In genomic region chr12:79173721-79174120, GRCm38 (mm10) we compare ENCODE assay signal across 19 mouse cellular contexts. TPM values are rescaled to one million over a fixed set of nuclear protein-coding genes. Genes with fewer than 3 reads are reported as not detected.
DNase-seq lines count a peak whose midpoint lies in the region; ATAC-seq and TF ChIP-seq lines count a peak whose summit lies in the region.
"Had no signal": no experiment of that assay in that cellular context is flagged by ENCODE, and none has a peak within 500 bp of the region (broad histone marks: within the 10 kb centered on the region; RNA-seq: fewer than 3 reads in every experiment).

No protein-coding gene starts in this region.

- H3K27ac ChIP-seq in liver, embryonic 14.5 days: peak overlapping the region; percentile 44
- H3K27ac ChIP-seq in forebrain, embryonic 14.5 days (ENCODE audit: low read depth, low read length): no peak overlapping the region
- H3K27ac ChIP-seq: embryonic facial prominence, embryonic 15.5 days; forebrain, embryonic 12.5 days; hindbrain, embryonic 14.5 days; left cerebral cortex, adult 2 months; limb, embryonic 12.5 days; neural tube, embryonic 13.5 days; stomach, embryonic 15.5 days had no signal

- WGBS in liver, embryonic 14.5 days (ENCODE audit: insufficient replicate concordance): 23% methylated on average over 5 of the region's 5 CpGs
- WGBS in forebrain, embryonic 14.5 days: 85% methylated on average over 5 of the region's 5 CpGs

- peak overlapping the region; percentile 42 for H3K4me2 ChIP-seq in liver, embryonic 14.5 days (ENCODE audit: low read depth)
- no peak overlapping the region for H3K4me2 ChIP-seq in forebrain, embryonic 14.5 days (ENCODE audit: low read length)

- H3K27me3 ChIP-seq in liver, embryonic 14.5 days (ENCODE audit: control insufficient read depth, insufficient read depth, low read length): no peaks in the 10 kb centered on the region
- no peaks in the 10 kb centered on the region for H3K27me3 ChIP-seq in forebrain, embryonic 14.5 days (replicated peaks; ENCODE audit: control insufficient read depth, insufficient read depth, low read length)
- H3K27me3 ChIP-seq: embryonic facial prominence, embryonic 15.5 days; forebrain, embryonic 12.5 days; limb, embryonic 12.5 days; neural tube, embryonic 13.5 days; stomach, embryonic 15.5 days had no signal

- TF ChIP-seq CTCF in liver, embryonic 14.5 days (IDR thresholded peaks at IDR 0.05; ENCODE audit: low read depth): no peak

- no peak overlapping the region for H3K4me3 ChIP-seq in liver, embryonic 14.5 days (ENCODE audit: insufficient read depth in 1 of 2, low read depth in 2 of 2, low read length in 2 of 2)
- H3K4me3 ChIP-seq in forebrain, embryonic 14.5 days (ENCODE audit: low read depth, low read length): no peak overlapping the region
- H3K4me3 ChIP-seq: forebrain, embryonic 12.5 days; left cerebral cortex, adult 2 months; limb, embryonic 12.5 days; stomach, embryonic 15.5 days had no signal

- no peak for ATAC-seq in liver, embryonic 14.5 days (ENCODE audit: insufficient read depth)
- ATAC-seq in forebrain, embryonic 14.5 days: no peak

- H3K4me1 ChIP-seq in liver, embryonic 14.5 days (replicated peaks; ENCODE audit: control insufficient read depth in 2 of 2, insufficient read depth in 2 of 2, low read length in 1 of 2): peaks cover 9 to 14% of the 10 kb centered on the region in 2 experiments
- H3K4me1 ChIP-seq in forebrain, embryonic 14.5 days (ENCODE audit: control insufficient read depth, insufficient read depth, low read length): peaks cover 5% of the 10 kb centered on the region; the same call in 1 of the 2 replicates

- peak; percentile 55; the same call in 1 of the 2 replicates for TF ChIP-seq EP300 in liver, embryonic 14.5 days (IDR thresholded peaks at IDR 0.05; ENCODE audit: low read depth)

- H3K9ac ChIP-seq in liver, embryonic 14.5 days (replicated peaks): no peak overlapping the region
- H3K9ac ChIP-seq in forebrain, embryonic 14.5 days (ENCODE audit: low read length): no peak overlapping the region
- H3K9ac ChIP-seq: embryonic facial prominence, embryonic 15.5 days; forebrain, embryonic 12.5 days; hindbrain, embryonic 14.5 days; limb, embryonic 12.5 days; neural tube, embryonic 13.5 days; stomach, embryonic 15.5 days had no signal

- H3K9me3 ChIP-seq in liver, embryonic 14.5 days (ENCODE audit: control insufficient read depth, low read length): no peaks in the 10 kb centered on the region
- H3K9me3 ChIP-seq in forebrain, embryonic 14.5 days (replicated peaks; ENCODE audit: control insufficient read depth, low read length): no peaks in the 10 kb centered on the region
- H3K9me3 ChIP-seq: embryonic facial prominence, embryonic 15.5 days; forebrain, embryonic 12.5 days; limb, embryonic 12.5 days; neural tube, embryonic 13.5 days; stomach, embryonic 15.5 days had no signal

- H3K36me3 ChIP-seq in liver, embryonic 14.5 days (replicated peaks; ENCODE audit: control insufficient read depth, insufficient read depth, low read depth): peaks cover 4% of the 10 kb centered on the region
- H3K36me3 ChIP-seq in forebrain, embryonic 14.5 days (ENCODE audit: control insufficient read depth, insufficient read depth, low read length): peaks cover 31% of the 10 kb centered on the region

- DNase-seq in cerebellum, postnatal 10 days: peak; percentile 26
- DNase-seq in cerebellum, postnatal 36 days: no peak
- peak; percentile 28 for DNase-seq in thymus, postnatal 4 days
- DNase-seq in thymus, adult 18-20 months: no peak
- DNase-seq in liver, embryonic 14.5 days (ENCODE audit: low read depth in 3 of 3, low spot score in 3 of 3): peak; percentile 45 to 57 (median 53)
- no peak for DNase-seq in forebrain, embryonic 14.5 days (ENCODE audit: low spot score)
- no peak for DNase-seq in frontal cortex, postnatal 14 days (ENCODE audit: low spot score in 2 of 2)
- DNase-seq: adrenal gland, adult 2 months; heart, adult 11 months; kidney, adult 2 months; lung, postnatal 10 days; thymus, postnatal 14 days had no signal

RNA-seq across cellular contexts. Expression of gene Vti1b, which starts 1.3 kb away (rescaled TPM):
- 9.5 and 16.0 TPM in 2 replicates for polyA plus RNA-seq in liver, embryonic 14.5 days (2012; rRNA removed)
- 34.9 and 35.2 TPM in 2 replicates for polyA plus RNA-seq in liver, embryonic 14.5 days (2014; fragmentation: Nextera tagmentation; extraction: Ambion mirVana)
- 133 and 149 TPM in 2 replicates for polyA plus RNA-seq in forebrain, embryonic 14.5 days (2014; fragmentation: Nextera tagmentation; extraction: Ambion mirVana)

RNA-seq across cellular contexts. Expression of gene Rdh11, which starts 18.4 kb away (rescaled TPM):
- polyA plus RNA-seq in liver, embryonic 14.5 days (2012; rRNA removed): 13.3 and 16.0 TPM in 2 replicates
- polyA plus RNA-seq in liver, embryonic 14.5 days (2014; fragmentation: Nextera tagmentation; extraction: Ambion mirVana): 18.5 and 21.9 TPM in 2 replicates
- polyA plus RNA-seq in forebrain, embryonic 14.5 days (2014; fragmentation: Nextera tagmentation; extraction: Ambion mirVana): 35.9 and 41.2 TPM in 2 replicates

RNA-seq across cellular contexts. Expression of gene Rdh12, which starts 35.0 kb away (rescaled TPM):
- polyA plus RNA-seq in liver, embryonic 14.5 days (2012; rRNA removed): 0.25 and 0.31 TPM in 2 replicates
- 0.37 and 0.40 TPM in 2 replicates for polyA plus RNA-seq in liver, embryonic 14.5 days (2014; fragmentation: Nextera tagmentation; extraction: Ambion mirVana)
- polyA plus RNA-seq in forebrain, embryonic 14.5 days (2014; fragmentation: Nextera tagmentation; extraction: Ambion mirVana): 0.89 and 1.0 TPM in 2 replicates

RNA-seq across cellular contexts. Expression of gene Arg2, which starts 43.1 kb away (rescaled TPM):
- 0.04 TPM in 1 of 2 replicates, not detected in the other for polyA plus RNA-seq in liver, embryonic 14.5 days (2012; rRNA removed)
- 0.09 TPM in 1 of 2 replicates, not detected in the other for polyA plus RNA-seq in liver, embryonic 14.5 days (2014; fragmentation: Nextera tagmentation; extraction: Ambion mirVana)
- 19.9 and 20.7 TPM in 2 replicates for polyA plus RNA-seq in forebrain, embryonic 14.5 days (2014; fragmentation: Nextera tagmentation; extraction: Ambion mirVana)
- polyA plus RNA-seq: adrenal gland, adult 2 months had no signal

Comparison
In these comparisons a context has a peak if more than half of its experiments do, and no peak if none do; other contexts are left out.
1. DNase-seq: peak in cerebellum, postnatal 10 days (2 of 2), thymus, postnatal 4 days (single experiment) and liver, embryonic 14.5 days (3 of 3); none in cerebellum, postnatal 36 days (0 of 2), thymus, adult 18-20 months (0 of 2), forebrain, embryonic 14.5 days (single experiment) and frontal cortex, postnatal 14 days (0 of 2).